Comparison of ENCODE assay signal across 10 mouse cellular contexts in the genomic region with DNA sequence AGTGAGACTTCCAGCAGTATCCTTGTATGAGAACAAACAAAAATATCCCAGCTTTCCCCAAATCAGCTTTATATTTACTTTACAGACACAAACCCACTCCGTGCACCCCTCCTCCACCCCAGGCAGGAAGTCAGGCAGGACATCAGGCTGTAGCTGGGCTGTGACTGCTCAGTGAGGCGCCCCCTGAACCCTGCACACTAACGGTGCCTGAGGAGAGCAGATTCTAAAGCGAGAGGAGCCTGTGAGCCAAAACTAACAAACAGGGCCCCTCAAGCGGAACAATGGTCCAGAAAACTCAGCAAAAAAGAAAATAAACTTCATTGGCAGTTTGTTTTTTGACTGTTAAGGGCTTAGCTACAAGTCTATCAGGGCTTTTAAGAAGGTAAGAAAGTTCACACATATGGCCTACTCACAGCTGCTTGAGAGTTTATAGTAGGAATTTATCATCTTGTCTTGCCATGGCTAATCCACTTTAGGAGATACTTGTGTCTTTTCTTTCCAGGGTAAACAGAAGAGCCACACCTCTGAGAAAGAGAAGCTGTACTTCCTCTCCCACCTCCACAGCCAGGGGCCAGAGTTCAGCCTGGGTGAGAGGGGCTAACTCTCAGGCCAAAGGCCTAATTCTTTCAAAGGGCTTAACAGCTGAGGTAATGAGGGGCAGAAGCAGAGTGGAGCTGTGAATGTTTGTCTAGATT.
DNase-seq lines count a peak whose midpoint lies in the region; ATAC-seq and TF ChIP-seq lines count a peak whose summit lies in the region.
"Had no signal": no experiment of that assay in that cellular context is flagged by ENCODE, and none has a peak within 500 bp of the region (broad histone marks: within the 10 kb centered on the region; RNA-seq: fewer than 3 reads in every experiment).

No protein-coding gene starts in this region.

- H3K4me1 ChIP-seq in heart, embryonic 11.5 days (ENCODE audit: control insufficient read depth, insufficient read depth, low read length) = no peaks in the 10 kb centered on the region
- peaks cover 14% of the 10 kb centered on the region for H3K4me1 ChIP-seq in heart, embryonic 12.5 days (replicated peaks)
- 0 out of 2 replicates have a peak, but pooled peaks cover 4% of the 10 kb centered on the region for H3K4me1 ChIP-seq in kidney, postnatal 0 days (replicated peaks; ENCODE audit: insufficient read depth, low read length)
- H3K4me1 ChIP-seq in cerebellum, adult 2 months (ENCODE audit: control insufficient read depth, insufficient read depth, low read length) = no peaks in the 10 kb centered on the region

- no peak overlapping the region for H3K9ac ChIP-seq in heart, embryonic 11.5 days (ENCODE audit: low read depth, low read length)
- no peak overlapping the region for H3K9ac ChIP-seq in heart, embryonic 12.5 days
- H3K9ac ChIP-seq in kidney, postnatal 0 days (ENCODE audit: low read depth, low read length) = no peak overlapping the region

- H3K4me3 ChIP-seq in heart, embryonic 11.5 days (ENCODE audit: low read depth, low read length) = no peak overlapping the region
- H3K4me3 ChIP-seq in heart, embryonic 12.5 days = no peak overlapping the region
- H3K4me3 ChIP-seq in kidney, postnatal 0 days (replicated peaks; ENCODE audit: low read depth, low read length) = no peak overlapping the region
- H3K4me3 ChIP-seq in cerebellum, adult 2 months (replicated peaks; ENCODE audit: insufficient read depth, low read depth, low read length) = no peak overlapping the region
- H3K4me3 ChIP-seq: gastrocnemius, adult 2 months had no signal

- no peaks in the 10 kb centered on the region for H3K36me3 ChIP-seq in heart, embryonic 11.5 days (ENCODE audit: control insufficient read depth, insufficient read depth, low read length)
- H3K36me3 ChIP-seq in heart, embryonic 12.5 days = no peaks in the 10 kb centered on the region
- no peaks in the 10 kb centered on the region for H3K36me3 ChIP-seq in kidney, postnatal 0 days (ENCODE audit: insufficient read depth, low read length)

- 16% methylated on average over 5 of the region's 5 CpGs for WGBS in heart, embryonic 11.5 days (ENCODE audit: insufficient replicate concordance)
- 22% methylated on average over 5 of the region's 5 CpGs for WGBS in heart, embryonic 12.5 days
- WGBS in kidney, postnatal 0 days = 13% methylated on average over 5 of the region's 5 CpGs
- 35% methylated on average over 5 of the region's 5 CpGs for WGBS in cerebellum, adult 2 months

- no peak for DNase-seq in heart, adult 8-10 months (ENCODE audit: low spot score)
- peak; percentile 9 to 14 for DNase-seq in B cell, adult 2 months
- peak; percentile 72 for DNase-seq in kidney, postnatal 0 days (ENCODE audit: low spot score)
- no peak for DNase-seq in cerebellum, adult 2 months
- no peak for DNase-seq in adrenal gland, postnatal 10 days
- DNase-seq in MN1 (ENCODE audit: low spot score) = no peak
- DNase-seq: adrenal gland, postnatal 14 days; gastrocnemius, adult 2 months had no signal

- no peaks in the 10 kb centered on the region for H3K9me3 ChIP-seq in heart, embryonic 11.5 days (replicated peaks; ENCODE audit: control insufficient read depth, low read length)
- H3K9me3 ChIP-seq in heart, embryonic 12.5 days (replicated peaks) = no peaks in the 10 kb centered on the region
- H3K9me3 ChIP-seq in kidney, postnatal 0 days (replicated peaks; ENCODE audit: low read length) = no peaks in the 10 kb centered on the region

- H3K27ac ChIP-seq in heart, embryonic 11.5 days (ENCODE audit: low read depth, low read length) = no peak overlapping the region
- H3K27ac ChIP-seq in heart, embryonic 12.5 days (ENCODE audit: poor library complexity, severe bottlenecking) = peak overlapping the region; percentile 31; the same call in 1 of the 2 replicates
- peak overlapping the region; percentile 55 for H3K27ac ChIP-seq in kidney, postnatal 0 days
- H3K27ac ChIP-seq in cerebellum, adult 2 months (ENCODE audit: insufficient read depth, low read length) = no peak overlapping the region
- H3K27ac ChIP-seq: gastrocnemius, adult 2 months had no signal

- ATAC-seq in heart, embryonic 11.5 days (replicated peaks; ENCODE audit: insufficient number of reproducible peaks, low FRiP score, low TSS enrichment) = peak; percentile 76; the same call in 1 of the 2 replicates
- peak; percentile 85 for ATAC-seq in heart, embryonic 12.5 days (ENCODE audit: insufficient number of reproducible peaks, low FRiP score)
- peak; percentile 84 for ATAC-seq in kidney, postnatal 0 days (replicated peaks; ENCODE audit: low FRiP score, low read depth)

- H3K27me3 ChIP-seq in heart, embryonic 11.5 days (ENCODE audit: control insufficient read depth, insufficient read depth, low read length) = no peaks in the 10 kb centered on the region
- no peaks in the 10 kb centered on the region for H3K27me3 ChIP-seq in heart, embryonic 12.5 days (replicated peaks)
- no peaks in the 10 kb centered on the region for H3K27me3 ChIP-seq in kidney, postnatal 0 days (ENCODE audit: insufficient read depth, low read length)
- no peaks in the 10 kb centered on the region for H3K27me3 ChIP-seq in cerebellum, adult 2 months (ENCODE audit: control insufficient read depth, insufficient read depth, low read length)

- TF ChIP-seq POLR2A in cerebellum, adult 2 months (IDR thresholded peaks at IDR 0.05; ENCODE audit: borderline replicate concordance, insufficient read depth, low read length) = no peak

- H3K4me2 ChIP-seq in heart, embryonic 11.5 days = no peak overlapping the region
- H3K4me2 ChIP-seq in heart, embryonic 12.5 days = no peak overlapping the region
- H3K4me2 ChIP-seq in kidney, postnatal 0 days (ENCODE audit: low read length) = no peak overlapping the region

- no peak; the same call in 1 of the 2 replicates for TF ChIP-seq CTCF in kidney, postnatal 0 days (IDR thresholded peaks at IDR 0.05; ENCODE audit: low read depth)
- no peak for TF ChIP-seq CTCF in cerebellum, adult 2 months (IDR thresholded peaks at IDR 0.05; ENCODE audit: borderline replicate concordance, insufficient read depth, low read depth, low read length)

Comparison
In these comparisons a context has a peak if more than half of its experiments do, and no peak if none do; other contexts are left out.
1. H3K27ac ChIP-seq: peak in heart, embryonic 12.5 days (single experiment) and kidney, postnatal 0 days (single experiment); none in heart, embryonic 11.5 days (single experiment) and cerebellum, adult 2 months (single experiment).
2. DNase-seq: peak in B cell, adult 2 months (2 of 2) and kidney, postnatal 0 days (single experiment); none in heart, adult 8-10 months (single experiment), cerebellum, adult 2 months (0 of 2), adrenal gland, postnatal 10 days (single experiment) and MN1 (single experiment).
3. Peak in every context shown above with its lines, with median percentiles within 50 percentile points of each other: ATAC-seq.